Mouse (Mus musculus) embryo, embryonic 11.5 days (tissue): Measurements from ENCODE around the gene Fmnl1.
A peak's percentile ranks its signal among the peaks of the same experiment; 100 is the strongest.

Experiments used
- DNase-seq: peaks from one replicate; pipeline ENCODE4 v3.0.0-alpha.2; 2012; ENCODE audit warnings: low read depth, low spot score

Fmnl1 gene

DNA sequence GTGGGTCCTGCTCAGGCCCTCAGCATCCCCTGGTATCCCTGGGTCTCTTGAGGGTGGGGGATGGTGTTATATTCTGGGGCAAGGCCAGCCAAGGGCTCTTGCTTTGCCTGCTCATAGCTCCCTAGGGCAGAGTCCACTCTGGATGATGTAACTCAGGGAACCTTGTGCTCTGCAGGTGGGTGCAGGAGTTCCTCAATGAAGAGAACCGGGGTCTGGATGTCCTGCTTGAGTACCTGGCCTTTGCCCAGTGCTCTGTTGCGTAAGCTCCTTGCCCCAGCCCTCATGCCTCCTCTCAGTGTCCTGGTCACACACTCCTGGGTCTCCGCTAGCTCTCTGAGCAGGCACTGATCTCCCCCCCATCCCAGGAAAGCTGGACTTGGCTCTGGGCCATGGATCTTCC lies 11.0 kb downstream of the Fmnl1 start:
- DNase-seq = no peak

DNA sequence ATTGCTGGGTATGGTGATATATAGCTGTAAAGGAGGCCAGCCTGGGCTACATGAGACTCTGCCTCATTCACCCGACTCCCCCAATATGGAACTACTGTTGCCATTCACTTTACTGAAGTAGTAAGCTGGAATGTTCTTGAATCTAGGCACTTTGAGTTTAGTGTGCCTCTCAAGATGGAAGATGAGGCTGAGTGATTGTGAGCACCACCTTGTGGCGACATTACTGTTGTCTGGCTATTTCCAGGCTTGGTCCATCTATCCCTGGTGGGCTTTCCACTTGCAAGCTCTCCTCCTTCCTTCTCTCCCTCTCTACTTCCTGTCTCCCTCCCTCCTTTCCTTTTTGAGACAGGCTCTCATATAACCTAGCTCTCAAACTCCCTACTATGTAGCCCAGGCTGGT lies 14.0 kb downstream of the Fmnl1 start:
- peak; percentile 23 for DNase-seq

DNA sequence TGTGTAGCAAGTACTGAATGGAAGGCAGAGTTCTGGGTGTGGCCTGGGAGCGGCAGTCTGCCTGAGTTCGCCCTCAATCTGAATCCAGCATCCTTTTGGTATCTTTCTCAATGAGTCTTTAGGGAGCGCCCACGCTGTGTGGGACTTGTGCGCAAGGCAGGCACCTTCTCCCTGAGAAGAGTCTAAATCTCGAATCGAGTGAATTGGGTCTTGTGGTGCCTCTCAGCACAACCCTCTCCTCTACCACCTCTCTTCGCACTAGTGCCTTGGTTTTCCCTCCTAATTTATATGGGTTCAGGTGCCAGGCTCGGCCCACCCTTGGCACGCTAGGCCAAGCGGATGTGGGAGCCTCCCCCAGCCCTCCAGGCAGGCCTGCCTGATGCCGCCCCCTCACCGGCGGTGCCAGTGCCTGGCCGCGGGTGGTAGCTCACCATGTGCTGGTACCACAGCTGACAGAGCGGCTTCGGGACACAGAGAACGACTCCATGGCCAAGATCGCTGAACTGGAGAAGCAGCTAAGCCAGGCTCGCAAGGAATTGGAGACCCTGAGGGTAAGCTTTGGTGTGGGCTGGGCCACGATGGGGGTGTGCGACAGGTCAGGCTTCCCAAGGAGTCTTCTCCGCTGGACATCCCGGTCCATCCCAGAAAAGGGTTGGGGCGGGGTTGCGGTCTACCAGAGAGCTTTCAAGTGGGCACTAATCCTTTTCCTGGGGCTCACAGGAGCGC lies 21.5 kb downstream of the Fmnl1 start:
- DNase-seq = no peak

DNA sequence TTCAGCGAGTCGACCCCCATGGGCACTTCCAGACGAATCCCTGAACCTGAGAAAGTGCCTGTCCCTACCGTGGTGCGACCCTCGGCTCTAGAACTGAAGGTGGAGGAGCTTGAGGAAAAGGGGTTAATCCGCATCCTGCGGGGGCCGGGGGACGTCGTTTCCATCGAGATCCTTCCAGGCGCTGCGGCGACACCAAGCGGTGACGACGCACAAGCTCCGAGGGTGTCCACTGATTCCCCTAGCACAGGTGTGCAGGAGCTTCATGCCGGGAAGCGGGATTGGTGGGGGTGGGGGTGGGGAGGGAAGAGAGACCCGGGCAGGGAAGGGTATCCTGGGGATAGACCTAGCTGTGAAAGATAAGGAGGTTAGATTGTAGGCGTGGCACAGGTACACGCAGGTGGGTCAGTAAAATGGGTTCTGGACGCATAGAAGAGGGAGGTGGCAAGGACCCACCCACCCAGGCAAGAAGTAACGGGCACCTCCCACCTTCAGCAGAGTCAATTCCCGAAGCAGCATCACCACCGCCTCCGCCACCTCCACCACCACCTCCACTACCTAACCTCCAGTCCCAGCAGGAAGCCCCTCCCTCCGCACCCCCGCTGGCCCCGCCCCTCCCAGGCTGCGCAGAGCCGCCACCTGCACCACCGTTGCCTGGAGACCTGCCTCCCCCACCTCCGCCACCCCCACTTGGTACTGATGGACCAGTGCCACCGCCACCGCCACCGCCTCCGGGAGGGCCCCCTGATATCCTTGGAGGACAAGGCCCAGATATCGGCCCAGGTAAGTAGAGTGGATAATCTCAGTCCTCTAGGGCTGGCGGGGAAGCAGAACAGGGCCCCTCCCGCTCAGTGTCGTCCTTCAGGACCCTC lies 22.3 kb downstream of the Fmnl1 start:
- DNase-seq = no peak

DNA sequence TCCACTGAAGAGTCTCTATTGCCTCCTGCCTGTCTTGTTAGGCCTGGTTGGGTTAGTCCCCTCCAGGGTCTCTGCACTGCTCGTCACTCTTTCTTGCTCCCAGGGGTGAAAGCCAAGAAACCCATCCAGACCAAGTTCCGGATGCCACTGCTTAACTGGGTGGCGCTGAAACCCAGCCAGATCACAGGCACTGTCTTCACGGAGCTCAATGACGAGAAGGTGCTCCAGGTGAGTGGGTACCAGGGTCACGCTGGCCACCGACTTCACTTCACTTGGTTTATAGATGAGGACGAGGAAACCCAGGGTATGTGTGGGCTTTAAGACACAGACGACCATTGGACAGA lies 22.9 kb downstream of the Fmnl1 start:
- no peak for DNase-seq

DNA sequence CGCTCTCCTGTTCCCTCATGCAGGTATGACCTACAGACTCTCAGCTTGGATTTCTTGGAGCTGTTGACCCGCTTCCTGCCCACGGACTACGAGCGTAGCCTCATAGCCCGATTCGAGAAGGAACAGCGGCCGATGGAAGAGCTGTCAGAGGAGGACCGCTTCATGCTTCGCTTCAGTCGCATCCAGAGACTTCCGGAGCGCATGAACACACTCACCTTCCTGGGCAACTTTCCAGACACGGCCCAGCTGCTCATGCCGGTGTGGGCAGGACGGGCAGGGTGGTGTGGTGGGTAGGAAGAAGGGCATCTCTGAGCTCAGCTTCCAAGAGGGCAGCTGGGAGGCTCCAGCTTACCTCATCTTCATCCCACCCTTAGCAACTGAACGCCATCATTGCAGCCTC lies 24.3 kb downstream of the Fmnl1 start:
- DNase-seq = no peak

DNA sequence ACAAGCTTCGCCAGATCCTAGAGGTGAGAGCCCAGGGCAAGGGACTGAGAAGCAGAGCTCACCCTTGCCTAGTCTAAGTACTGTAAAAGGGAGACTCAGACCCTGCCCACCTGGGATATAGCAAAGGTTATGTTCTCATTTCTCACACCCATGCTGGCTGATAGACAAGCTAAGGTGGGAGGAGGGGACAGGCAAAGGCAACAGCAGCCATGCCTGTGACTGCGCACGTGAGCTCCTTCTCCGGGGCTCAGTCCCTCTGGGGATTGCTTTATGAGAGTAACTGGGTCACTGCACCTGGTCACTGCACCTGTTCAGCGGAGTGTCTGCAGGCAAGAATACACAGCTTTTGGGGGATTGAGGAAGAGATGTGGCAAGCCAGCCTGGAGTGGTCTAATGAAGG lies 24.7 kb downstream of the Fmnl1 start:
- no peak for DNase-seq

DNA sequence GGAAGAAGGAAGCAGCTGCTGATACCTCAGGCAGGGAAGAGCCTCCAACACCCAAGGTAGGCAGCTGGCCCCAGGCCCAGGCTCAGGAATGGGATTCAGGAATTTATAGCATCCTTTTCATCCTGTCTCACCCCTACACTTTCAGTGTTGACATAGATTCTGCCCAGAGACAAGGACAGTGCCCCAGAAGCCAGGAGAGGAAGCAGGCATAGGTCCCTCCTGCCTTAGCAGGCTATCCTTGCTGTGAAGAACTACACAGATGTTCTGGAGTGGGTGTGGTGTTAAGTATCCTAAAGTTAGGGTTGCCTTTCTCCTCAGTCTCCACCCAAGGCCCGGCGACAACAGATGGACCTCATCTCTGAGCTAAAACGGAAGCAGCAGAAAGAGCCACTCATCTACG lies 26.4 kb downstream of the Fmnl1 start:
- no peak for DNase-seq

DNA sequence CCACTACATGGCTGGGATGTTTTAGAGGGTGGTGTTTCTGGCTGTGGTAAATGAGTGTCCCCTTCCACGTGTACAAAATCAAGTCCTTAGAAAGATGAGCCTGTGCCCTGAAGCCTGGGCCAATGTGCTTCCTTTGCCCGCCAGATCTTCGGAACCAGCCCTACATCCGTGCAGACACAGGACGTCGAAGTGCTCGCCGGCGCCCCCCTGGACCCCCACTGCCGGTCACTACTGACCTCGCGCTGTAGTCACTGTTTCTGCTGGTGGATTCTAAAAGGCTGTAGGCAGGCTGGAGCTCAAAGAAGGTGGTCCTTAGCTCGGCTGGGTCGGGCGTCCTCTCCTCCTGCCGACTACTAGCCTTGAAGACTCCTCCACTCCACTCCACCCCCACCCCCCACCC lies 27.4 kb downstream of the Fmnl1 start:
- no peak for DNase-seq

DNA sequence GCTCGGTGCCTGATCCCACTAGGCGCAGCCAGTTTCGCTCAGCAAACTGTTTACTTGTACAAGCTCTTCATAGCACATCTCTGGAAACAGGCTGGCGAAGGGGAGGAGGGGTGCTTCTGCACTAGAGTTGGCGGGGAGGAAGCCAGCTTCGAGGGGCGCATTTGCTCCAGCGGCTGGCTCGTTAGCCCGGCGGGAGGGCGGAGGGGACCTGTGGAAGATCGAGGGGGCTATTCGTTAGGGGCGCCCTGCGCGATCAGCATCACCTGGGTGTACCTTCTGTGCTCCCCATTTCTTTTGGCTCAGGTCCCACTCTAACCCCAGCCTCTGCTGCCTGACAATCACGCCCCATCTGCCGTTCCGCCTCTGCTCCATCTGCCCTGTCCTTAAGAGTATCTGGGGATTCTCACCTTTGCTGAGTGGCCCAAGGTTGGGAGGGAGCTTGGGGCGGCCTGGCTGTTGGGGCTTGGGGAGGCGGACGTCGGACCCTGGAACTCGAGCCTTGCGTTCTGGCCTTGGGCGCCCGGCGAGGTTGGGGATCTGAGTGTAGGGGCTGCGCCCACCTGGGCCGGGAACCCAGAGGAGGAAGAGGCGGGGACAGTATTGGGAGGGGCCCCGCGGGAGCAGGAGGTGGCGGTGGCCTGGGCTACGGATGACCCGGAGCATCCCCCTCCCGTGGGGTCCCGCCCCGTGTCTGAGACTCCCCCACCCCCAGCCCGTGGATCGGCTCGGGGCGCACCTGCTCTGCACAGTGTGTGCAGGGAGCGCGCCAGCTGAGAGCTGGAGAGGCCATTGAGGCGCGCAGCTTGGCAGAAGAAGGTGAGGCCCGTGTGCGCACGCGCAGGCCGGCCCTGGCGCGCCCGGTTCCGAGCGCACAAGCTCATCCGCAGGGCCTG lies 28.2 kb downstream of the Fmnl1 start:
- DNase-seq = no peak

DNA sequence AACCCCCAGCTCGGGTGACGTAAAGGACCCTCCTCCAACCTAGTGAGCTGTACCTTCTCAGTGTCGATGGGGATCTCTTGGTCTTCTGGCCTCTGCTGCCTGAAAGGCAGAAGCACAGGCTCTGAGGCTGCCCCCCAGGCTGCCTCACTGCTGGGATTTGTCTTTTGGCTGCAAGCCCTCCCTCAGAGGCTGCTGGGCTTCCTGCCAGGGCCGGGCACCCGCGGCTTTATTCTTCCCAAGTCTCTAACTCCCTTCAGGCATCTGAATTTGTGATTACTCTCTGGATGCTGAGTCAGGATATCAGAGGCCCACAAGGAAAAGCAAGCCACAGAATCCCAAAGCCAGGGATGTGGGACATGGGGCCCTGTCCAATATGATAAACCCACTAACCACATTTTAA lies 30.8 kb downstream of the Fmnl1 start:
- no peak for DNase-seq

DNA sequence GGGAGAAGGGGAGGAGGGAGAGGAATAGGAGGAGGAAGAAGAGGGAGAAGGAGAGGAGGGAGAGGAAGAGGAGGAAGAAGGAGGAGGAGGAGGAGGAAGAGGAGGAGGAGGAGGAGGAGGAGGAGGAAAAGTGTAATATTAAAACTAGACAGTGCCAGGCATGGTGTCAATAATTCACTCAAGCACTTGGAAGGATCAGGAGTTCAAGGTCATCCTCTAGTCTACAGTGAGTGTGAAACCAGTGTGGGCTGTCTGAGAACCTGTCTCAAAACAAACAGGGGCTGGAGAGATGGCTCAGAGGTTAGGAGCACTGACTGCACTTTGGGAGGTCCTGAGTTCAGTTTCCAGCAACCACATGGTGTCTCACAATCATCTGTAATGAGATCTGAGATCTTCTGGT lies 31.5 kb downstream of the Fmnl1 start:
- DNase-seq = no peak

DNA sequence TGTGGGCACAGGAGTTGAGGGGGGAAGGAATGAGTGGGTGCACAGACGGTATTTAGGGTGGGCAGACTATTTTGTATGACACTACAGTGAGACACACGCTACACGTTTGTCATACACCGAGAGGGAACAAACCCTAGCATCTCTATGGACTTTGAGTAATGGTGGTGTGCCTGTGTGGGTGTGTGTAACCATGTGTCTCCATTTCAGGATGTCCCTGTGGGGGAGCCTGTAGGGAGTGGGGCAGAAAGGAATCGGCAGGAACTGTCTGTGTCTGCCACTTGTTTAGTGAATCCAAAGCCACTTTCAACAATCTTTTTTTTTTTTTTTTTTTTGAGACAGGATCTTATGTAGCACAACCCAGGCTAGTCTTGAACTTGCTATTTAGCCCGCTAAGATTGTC lies 35.3 kb downstream of the Fmnl1 start:
- no peak for DNase-seq

DNA sequence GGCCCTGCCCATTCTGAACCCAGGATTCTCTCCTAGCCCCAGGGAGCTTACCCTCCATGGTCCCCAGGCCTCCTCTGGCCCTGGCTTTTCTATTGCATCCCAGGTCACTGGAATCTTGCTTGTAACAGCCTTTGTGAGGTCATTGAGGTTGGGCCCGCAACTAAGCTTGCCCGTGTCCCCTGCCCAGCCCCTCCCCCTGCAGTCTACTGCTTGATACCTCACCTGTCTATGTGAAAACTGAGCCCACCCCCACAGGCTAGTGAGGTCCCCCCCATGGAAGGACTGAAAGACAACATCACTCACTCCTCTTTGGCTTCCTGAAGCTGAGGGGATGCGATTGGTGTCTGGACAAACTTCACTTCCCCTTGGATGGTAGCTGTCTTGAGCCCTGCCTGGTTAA lies 37.6 kb downstream of the Fmnl1 start, which contains the start of gene 1700023F06Rik:
TSS of gene 1700023F06Rik (minus strand) at position 101 of the 400 bp plus-strand sequence.
- DNase-seq = no peak

DNA sequence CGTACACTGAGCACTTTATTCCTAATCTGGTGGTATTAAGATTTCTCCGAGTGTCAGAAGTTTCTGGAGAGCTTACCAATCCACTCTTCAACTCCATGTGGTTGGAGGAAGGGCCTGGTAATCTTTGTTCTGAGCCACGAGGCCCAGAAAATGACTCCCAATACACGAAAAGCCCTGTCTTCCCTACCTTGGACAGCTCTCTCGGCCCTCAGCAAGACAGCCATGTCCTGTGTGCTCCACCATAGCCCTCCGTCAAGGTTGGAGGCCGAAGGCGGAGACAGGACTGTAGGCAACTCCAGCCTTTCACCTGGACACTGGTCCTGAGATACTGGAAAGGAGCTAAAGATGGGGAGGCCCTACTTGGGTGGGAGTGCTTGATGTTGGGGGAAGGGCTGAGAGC lies 39.4 kb downstream of the Fmnl1 start:
- no peak for DNase-seq

DNA sequence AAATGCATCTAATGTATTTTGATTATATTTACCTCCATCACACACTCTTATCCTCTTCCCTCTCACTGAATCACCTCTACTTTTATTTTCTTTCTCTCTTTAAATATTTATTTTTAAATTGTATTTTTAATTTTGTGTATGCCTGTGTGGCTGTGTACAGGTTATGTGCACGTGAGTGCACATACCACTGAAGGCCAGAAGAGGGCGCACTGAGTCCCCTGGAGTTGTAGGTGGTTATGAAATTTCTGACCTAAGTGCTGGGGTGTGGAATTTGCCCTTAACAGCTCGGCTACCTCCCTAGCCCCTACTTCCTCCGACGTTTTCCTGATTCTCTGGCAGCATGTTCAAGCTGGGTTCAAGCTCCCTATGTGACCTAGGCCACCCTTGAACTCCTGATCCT lies 42.8 kb downstream of the Fmnl1 start:
- DNase-seq = no peak

DNA sequence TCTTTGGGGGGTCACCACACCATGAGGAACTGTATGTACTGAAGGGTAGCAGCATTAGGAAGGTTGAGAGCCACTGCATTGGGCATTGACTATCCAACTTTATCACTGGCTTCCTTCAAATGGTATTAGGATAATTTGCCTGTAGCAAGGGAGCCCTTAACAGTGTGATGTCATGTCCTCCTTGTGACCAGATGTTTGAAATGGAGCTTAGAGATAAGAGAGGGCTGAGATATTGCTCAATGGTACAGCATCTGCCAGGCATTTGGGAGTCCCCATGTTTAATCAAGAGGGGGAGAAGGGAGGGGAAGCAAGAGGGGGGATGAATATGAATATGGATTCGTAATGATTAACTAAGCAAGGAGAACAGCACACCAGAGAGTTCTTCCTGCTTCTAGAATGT lies 44.4 kb downstream of the Fmnl1 start:
- DNase-seq = no peak

DNA sequence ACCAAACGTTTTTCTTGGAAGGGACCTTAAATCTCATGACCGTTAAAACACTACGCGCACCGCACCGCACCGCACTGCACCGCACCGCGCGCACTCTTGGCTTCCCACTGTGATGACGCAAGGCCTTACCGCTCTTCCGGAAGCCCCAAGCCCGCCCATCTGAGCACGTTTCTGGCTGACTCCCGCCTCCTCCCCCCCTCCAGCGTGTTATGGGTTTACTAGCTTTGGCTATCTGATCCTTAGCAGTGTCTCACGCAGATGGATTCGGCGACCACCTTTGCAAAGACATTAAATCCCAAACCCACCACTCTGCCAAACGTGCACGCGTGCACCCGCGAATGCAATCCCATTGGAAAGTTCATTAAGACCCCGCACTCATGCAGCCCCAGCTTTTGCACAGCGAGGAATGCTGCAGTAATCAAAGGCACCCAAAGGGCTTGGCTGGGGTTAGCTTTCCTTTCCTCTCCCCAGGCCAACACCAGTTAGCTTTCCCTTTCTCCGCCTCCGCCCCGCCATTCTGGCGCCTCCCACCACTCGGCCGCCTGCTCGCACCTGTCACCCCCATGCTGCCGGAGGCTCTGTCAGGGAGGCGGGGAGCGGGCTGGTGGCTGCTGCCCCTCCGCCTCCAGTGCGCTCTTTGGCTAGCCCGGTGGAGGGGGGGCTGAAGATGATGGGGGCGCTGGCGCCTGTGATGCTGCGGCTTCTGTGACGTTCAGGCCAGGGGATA lies 47.0 kb downstream of the Fmnl1 start, which contains the start of gene Spata32:
TSS of gene Spata32 (minus strand) at position 643 of the 727 bp plus-strand sequence.
- no peak for DNase-seq

DNA sequence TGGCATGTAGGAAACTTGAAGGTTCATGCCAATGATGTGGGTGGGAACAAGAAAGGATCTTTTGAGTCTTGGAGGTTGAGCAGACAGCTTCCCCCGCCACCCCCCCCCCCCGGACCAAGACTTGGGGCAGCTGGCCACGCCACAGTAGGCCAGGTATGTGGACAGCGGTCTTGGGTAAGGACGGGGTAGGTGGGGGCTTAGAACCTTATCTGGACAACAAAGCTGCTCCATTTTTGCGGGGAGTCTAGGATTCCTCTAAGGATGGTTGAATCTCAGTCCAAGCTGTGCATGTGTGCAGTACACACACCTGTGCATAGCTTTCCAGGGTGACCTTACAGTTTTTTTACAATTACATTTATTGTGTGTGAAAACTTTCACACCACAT lies 47.6 kb downstream of the Fmnl1 start:
- DNase-seq = no peak

DNA sequence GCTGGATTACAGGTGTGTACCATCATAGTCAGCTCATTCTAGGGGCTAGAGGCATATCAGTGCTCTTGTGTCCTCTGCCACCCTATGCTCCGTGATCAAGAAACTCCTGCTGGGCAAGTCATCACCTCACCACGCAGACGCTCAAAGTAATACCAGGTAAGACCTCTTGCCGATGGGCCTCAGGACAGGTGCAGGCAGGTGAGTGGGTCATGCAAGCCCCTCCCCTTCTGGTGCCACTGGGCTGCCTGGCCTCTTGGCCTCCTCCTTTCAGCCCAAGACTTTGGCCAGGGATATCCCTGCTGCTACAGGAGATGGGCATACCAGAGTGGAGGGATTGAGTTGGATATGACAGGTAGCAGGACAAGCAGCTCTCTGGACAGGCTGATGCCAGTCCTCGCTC lies 48.4 kb downstream of the Fmnl1 start:
- no peak for DNase-seq

DNA sequence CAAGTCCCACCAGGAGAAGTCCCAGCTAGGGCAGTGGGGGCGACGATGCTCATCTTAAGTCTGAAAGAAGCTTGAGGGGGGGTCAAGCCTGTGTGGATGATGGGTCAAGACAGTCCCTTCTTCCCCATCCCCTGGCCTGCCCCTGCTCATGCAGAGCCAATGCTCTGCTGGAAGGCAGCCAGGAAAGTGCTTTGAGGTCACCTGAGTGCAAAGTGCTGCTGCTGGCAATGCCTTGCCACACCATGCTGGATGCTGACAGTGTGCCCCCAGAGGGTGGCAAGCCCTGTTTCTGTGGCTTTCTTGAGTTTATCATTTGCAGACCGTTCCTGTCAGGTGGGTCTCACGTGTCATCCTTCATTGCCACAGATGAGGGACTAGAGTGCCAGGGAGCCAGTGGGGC lies 49.1 kb downstream of the Fmnl1 start:
- no peak for DNase-seq
